Mouse (Mus musculus) neural tube, embryonic 13.5 days (tissue): ENCODE data around the gene Raph1. TPM values are rescaled to one million over a fixed set of nuclear protein-coding genes. Genes with fewer than 3 reads are reported as not detected.

ENCODE experiments used
- ATAC-seq: fragments of 200-750 bp; cut with Nextera tagmentation; 2 replicates; pipeline ENCODE4 v1.8.0; 2017; ENCODE audit warnings: low read depth, mild to moderate bottlenecking, moderate TSS enrichment, moderate library complexity
- H3K27ac ChIP-seq: fragments of 300-500 bp; sonication (generic); replicated peaks from 2 replicates; pipeline ENCODE4 v1.5.1; 2015; ENCODE audit warnings: moderate library complexity, mild to moderate bottlenecking, inconsistent platforms
- H3K27me3 ChIP-seq: fragments of 300-500 bp; sonication (generic); 2 replicates; pipeline ENCODE4 v1.6.1; 2015; ENCODE audit warnings: mild to moderate bottlenecking, inconsistent platforms
- H3K36me3 ChIP-seq: fragments of 300-500 bp; sonication (generic); 2 replicates; pipeline ENCODE4 v1.6.1; 2015; ENCODE audit warnings: mild to moderate bottlenecking, inconsistent platforms
- H3K4me1 ChIP-seq: fragments of 300-500 bp; sonication (generic); replicated peaks from 2 replicates; pipeline ENCODE4 v1.6.1; 2015; ENCODE audit warnings: inconsistent platforms
- H3K4me2 ChIP-seq: fragments of 300-500 bp; sonication (generic); 2 replicates; pipeline ENCODE4 v1.6.1; 2015; ENCODE audit warnings: inconsistent platforms, mild to moderate bottlenecking, moderate library complexity
- H3K4me3 ChIP-seq: fragments of 300-500 bp; sonication (generic); 2 replicates; pipeline ENCODE4 v1.5.1; 2015; ENCODE audit warnings: mild to moderate bottlenecking, inconsistent platforms
- H3K9ac ChIP-seq: fragments of 300-500 bp; sonication (generic); 2 replicates; pipeline ENCODE4 v1.6.1; 2015; ENCODE audit warnings: moderate library complexity, mild to moderate bottlenecking, inconsistent platforms
- H3K9me3 ChIP-seq: fragments of 300-500 bp; sonication (generic); 2 replicates; pipeline ENCODE4 v1.6.1; 2016; ENCODE audit warnings: inconsistent platforms
- WGBS: fragments of 180-500 bp; shearing (Covaris S2); methylation state at CpG from one replicate; pipeline ENCODE4 v1.1.7; 2015; 5-methylcytosine and 5-hydroxymethylcytosine counted together
- polyA plus RNA-seq: library from polyadenylated mRNA; unstranded; fragments of >200 nt; fragmentation: Nextera tagmentation; extraction: Ambion mirVana; gene quantifications from 2 replicates; pipeline ENCODE4 v1.2.1, GENCODE M21; 2015

Gene Raph1
- 29.5 and 30.0 TPM in 2 replicates for polyA plus RNA-seq

DNA sequence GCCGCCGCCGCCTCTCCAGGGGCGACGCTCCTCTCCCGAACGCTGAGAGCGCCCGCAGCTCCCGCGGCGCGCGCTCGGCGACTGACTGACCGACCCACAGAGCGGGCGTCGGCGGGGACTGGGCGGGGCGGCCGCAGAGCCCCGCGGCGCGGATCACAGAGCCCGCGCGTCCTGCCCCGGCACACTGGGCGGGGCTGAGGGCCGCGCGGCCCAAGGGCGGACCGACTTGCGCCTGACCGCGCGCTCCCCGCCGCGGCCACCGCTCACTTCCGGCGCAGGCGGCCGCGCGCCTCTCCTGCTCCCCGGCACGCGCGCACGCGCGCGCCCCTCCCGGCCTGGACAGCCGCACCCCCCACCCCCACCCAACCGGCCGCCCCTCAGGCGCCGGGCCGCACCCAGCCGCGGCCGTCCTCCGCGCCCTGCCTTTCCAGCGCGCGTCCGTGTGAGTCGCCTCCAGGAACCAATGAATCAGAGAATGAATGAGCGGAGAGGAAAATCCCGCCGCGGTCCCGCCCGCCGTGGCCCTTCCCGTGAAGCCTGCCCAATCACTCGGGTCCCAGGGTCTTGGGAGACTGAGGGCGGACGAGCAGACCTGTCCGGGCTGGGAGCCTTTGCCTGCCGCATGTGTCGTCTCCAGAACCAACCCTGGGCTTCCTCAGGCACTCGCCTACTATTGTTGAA is at the start of gene Raph1:
Gene Raph1 (minus strand): TSS at position 474 of the 681 bp plus-strand sequence.
- Histone ChIP-seq H3K4me2 (peak within 1 kb of the TSS; percentile 71), H3K4me1 (peaks cover 27% of the 10 kb centered on the region), H3K4me3 (peak within 1 kb of the TSS; percentile 74), H3K9me3 (no peaks in the 10 kb centered on the region), H3K27ac (peak within 1 kb of the TSS; percentile 99), H3K9ac (peak within 1 kb of the TSS; percentile 97), H3K27me3 (no peaks in the 10 kb centered on the region), H3K36me3 (peaks cover 4% of the 10 kb centered on the region; the same call in 1 of the 2 replicates)
- WGBS = under 1% methylated on average over 90 of the region's 92 CpGs
- ATAC-seq = peak; percentile 98

DNA sequence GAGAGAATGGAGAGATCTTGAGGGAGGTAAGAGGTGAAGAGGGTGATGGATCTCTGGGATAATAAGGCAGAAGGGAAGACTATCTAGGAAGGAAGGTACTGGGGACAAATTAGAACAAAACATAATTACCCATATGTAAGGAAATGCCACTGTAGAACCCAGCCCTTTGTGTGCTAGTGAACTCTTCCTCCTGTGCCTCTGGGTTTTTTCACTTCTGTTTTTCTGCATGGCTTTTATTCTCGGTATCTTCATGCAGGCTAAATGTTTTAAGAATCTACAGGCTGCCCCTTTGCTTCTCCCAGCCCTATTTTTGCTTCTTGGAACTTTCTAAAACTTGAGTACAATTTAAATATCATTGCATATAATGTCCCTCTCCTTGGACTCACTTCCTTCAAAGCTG is 48.8 kb upstream of the Raph1 start:
- H3K4me3 ChIP-seq = no peak overlapping the region
- no peak overlapping the region for H3K9ac ChIP-seq
- H3K9me3 ChIP-seq = no peaks in the 10 kb centered on the region
- H3K27ac ChIP-seq = no peak overlapping the region
- WGBS = 82% methylated on average over 1 of the region's 1 CpGs
- no peaks in the 10 kb centered on the region for H3K4me1 ChIP-seq
- H3K27me3 ChIP-seq = no peaks in the 10 kb centered on the region
- no peaks in the 10 kb centered on the region for H3K36me3 ChIP-seq
- no peak overlapping the region for H3K4me2 ChIP-seq
- ATAC-seq = no peak

DNA sequence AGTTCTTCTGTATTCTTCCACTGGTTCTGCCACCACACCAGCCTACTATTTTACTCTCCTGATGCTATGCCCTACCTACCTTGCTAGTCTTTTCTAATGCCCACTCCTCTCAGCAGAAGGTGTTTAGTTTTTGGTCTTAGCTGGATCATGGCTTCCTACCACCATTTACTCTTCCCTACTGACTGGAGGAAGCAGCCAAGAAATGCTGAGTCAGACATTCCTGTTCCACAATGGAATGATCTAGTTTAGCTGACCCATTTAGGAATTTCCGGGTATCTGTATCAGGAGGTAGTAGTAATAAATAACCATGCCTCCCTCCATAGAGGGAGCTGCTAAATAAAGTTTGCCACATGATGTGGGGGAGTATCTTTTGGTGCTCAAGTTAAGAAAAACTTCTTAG is 48.0 kb upstream of the Raph1 start:
- no peak overlapping the region for H3K27ac ChIP-seq
- WGBS = 76% methylated on average over 1 of the region's 1 CpGs
- H3K4me1 ChIP-seq = no peaks in the 10 kb centered on the region
- no peak for ATAC-seq
- H3K4me3 ChIP-seq = no peak overlapping the region
- no peaks in the 10 kb centered on the region for H3K36me3 ChIP-seq
- no peak overlapping the region for H3K9ac ChIP-seq
- H3K9me3 ChIP-seq = no peaks in the 10 kb centered on the region
- H3K27me3 ChIP-seq = no peaks in the 10 kb centered on the region
- no peak overlapping the region for H3K4me2 ChIP-seq

DNA sequence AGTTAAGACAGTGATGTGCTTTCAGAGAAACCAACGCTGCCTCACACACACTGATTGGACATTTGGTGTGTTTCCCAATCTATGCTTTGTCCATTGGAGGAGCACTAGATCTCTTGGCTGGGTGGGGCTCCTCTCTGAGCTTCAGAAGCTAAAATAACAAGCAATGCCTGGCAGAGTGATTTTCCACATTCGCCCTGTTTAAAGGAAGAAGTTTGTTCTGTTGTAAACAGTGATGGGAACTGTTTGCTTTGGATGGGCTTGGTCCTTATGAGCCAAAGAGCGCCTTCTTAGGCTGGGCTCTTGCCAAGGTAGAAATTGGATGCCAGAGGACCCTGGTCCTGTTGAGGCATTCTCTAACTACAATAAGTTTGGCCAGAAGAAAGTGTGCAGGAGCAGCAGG is 45.1 kb upstream of the Raph1 start:
- 88% methylated on average over 3 of the region's 3 CpGs for WGBS
- no peak overlapping the region for H3K9ac ChIP-seq
- no peaks in the 10 kb centered on the region for H3K9me3 ChIP-seq
- no peaks in the 10 kb centered on the region for H3K27me3 ChIP-seq
- H3K4me3 ChIP-seq = no peak overlapping the region
- no peak overlapping the region for H3K4me2 ChIP-seq
- H3K4me1 ChIP-seq = no peaks in the 10 kb centered on the region
- no peaks in the 10 kb centered on the region for H3K36me3 ChIP-seq
- no peak overlapping the region for H3K27ac ChIP-seq
- no peak for ATAC-seq

DNA sequence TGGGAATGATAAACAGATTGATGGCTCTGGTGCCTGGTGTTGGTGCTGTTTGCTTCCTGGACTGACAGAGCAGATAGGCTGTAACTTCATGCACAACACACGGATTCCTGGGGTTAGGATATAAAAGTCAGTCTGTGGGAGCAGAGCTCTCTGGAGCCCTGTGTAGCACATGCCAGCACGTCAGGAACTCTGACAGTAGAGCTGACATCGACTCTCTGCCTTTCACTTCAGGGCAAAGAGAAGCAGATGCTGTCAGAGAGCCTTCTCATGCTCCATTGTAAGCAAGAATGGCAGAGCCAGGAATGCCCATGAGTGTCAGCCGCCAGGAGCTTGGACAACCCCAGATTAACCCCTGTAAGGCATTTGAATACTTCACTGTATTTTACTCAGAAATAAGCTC is 43.7 kb upstream of the Raph1 start:
- no peak for ATAC-seq

DNA sequence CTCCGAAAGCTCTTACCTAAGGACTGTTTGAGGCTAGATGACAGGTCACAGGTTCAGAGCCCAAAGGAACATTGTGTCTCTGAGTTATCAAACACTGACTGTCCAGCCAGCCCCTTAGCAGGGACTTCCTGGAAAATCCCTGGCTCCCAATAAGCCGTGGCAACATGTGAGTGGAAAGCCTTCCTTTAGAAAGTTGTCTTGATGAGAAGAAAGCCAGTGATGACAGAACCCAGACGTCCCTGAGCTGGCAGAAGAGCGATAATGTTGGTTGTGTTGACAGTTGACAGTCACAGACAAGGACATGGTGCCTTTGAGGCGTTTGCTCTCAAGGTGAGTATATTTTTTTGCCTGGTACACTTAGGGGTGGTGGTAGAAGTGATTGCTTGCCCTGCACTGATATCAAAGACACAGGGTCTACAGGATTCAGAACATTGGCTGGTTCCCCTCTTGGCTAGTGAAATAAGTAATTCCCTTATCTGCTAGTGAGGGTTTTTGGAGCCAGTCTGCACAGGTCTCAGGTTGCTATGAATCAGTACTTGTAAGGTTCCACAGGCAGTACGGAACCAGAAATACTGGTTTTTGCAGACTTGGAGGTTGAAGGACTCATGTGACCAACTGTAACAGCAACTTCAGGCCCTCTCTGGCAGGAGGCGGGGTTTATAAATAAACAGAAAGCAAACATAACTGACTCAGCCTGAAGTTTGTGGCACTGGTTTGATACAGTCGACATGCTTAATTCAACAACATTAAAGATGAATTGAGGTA is 42.3 kb upstream of the Raph1 start:
- H3K4me3 ChIP-seq = no peak overlapping the region
- 90% methylated on average over 8 of the region's 8 CpGs for WGBS
- no peak overlapping the region for H3K4me2 ChIP-seq
- H3K27me3 ChIP-seq = no peaks in the 10 kb centered on the region
- H3K9ac ChIP-seq = no peak overlapping the region
- H3K4me1 ChIP-seq = no peaks in the 10 kb centered on the region
- no peak for ATAC-seq
- no peak overlapping the region for H3K27ac ChIP-seq
- no peaks in the 10 kb centered on the region for H3K9me3 ChIP-seq
- no peaks in the 10 kb centered on the region for H3K36me3 ChIP-seq

More for the DNA sequence above, 43.7 kb upstream of the Raph1 start:
- Histone ChIP-seq H3K36me3 (no peaks in the 10 kb centered on the region), H3K9me3 (no peaks in the 10 kb centered on the region), H3K9ac (no peak overlapping the region), H3K4me3 (no peak overlapping the region), H3K4me1 (no peaks in the 10 kb centered on the region), H3K27me3 (no peaks in the 10 kb centered on the region), H3K4me2 (no peak overlapping the region), H3K27ac (no peak overlapping the region)
- WGBS = 73% methylated on average over 4 of the region's 4 CpGs

DNA sequence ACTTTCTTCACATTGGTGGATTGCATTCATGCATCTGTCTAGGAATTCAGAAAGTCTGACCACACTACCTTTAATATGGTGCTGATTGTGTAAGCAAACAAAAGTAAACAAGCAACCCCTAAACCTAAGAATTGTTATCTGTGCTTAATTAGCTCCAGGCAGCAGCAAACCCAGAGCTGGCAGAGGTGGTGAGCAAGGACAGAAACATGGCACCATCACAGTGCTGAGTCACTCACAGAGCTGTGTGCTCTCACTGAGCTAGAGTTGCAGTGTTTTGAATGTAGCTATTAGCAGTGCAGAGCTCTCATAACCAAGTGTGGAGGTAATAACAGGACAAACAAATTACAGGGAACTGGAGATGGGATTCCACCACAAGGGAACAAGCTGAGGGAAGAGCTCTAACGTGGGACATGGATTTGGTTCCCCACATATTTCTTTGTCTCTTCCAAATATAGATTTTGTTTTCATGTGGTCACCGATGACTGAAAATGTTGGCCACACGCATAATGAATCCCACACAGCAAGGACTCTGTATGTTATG is 37.6 kb upstream of the Raph1 start:
- H3K9me3 ChIP-seq = no peaks in the 10 kb centered on the region
- H3K4me2 ChIP-seq = no peak overlapping the region
- no peaks in the 10 kb centered on the region for H3K36me3 ChIP-seq
- no peak for ATAC-seq
- H3K4me1 ChIP-seq = no peaks in the 10 kb centered on the region
- H3K4me3 ChIP-seq = no peak overlapping the region
- no peak overlapping the region for H3K9ac ChIP-seq
- WGBS = 86% methylated on average over 3 of the region's 3 CpGs
- H3K27me3 ChIP-seq = no peaks in the 10 kb centered on the region
- H3K27ac ChIP-seq = no peak overlapping the region

DNA sequence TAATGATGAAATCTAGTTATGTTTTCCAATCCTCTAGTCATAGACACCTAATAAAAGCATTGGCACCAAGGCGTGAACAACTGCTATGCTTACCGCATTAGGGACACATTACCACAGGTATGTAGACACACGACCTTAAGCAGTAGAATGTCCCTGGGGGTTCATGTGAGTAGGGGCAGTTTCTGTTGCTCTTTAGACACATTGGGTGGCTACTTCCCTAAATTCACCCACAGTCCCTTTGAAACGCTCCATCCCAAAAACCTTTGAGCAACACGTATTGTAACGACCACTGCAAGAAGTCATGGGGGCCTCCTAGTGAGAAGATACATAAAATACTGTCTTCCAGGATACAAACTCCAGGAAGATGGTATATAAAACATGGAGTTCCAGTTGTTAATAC is 33.8 kb upstream of the Raph1 start:
- 86% methylated on average over 6 of the region's 6 CpGs for WGBS

DNA sequence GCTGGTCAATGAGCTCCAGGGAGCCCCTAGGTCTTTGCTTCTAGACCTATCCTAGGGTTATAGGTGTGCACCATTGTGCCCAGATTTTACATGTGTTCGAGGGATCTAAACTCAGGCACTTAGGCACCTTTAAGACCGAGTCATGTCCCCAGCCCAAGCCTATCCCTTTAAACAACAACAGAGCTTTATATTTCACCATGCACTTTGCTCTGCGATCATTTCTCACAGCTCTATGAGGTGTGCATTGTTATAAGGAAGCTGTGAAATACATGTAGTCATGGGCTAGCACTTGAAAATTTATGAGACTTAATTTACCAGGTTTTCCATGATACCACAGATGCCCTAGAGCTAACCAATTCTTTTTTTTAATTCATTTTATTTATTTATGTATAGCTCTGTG is 33.0 kb upstream of the Raph1 start:
- Histone ChIP-seq H3K27ac (no peak overlapping the region), H3K9me3 (no peaks in the 10 kb centered on the region), H3K4me1 (0 out of 2 replicates have a peak, but pooled peaks cover 14% of the 10 kb centered on the region), H3K4me2 (no peak overlapping the region), H3K4me3 (no peak overlapping the region), H3K27me3 (no peaks in the 10 kb centered on the region), H3K36me3 (no peaks in the 10 kb centered on the region), H3K9ac (no peak overlapping the region)
- ATAC-seq = no peak
- WGBS = 82% methylated on average over 3 of the region's 3 CpGs

More for the DNA sequence above, 33.8 kb upstream of the Raph1 start:
- no peak overlapping the region for H3K4me2 ChIP-seq
- no peak overlapping the region for H3K4me3 ChIP-seq
- H3K27me3 ChIP-seq = no peaks in the 10 kb centered on the region
- H3K9ac ChIP-seq = no peak overlapping the region
- ATAC-seq = no peak
- no peaks in the 10 kb centered on the region for H3K9me3 ChIP-seq
- 0 out of 2 replicates have a peak, but pooled peaks cover 11% of the 10 kb centered on the region for H3K4me1 ChIP-seq
- H3K27ac ChIP-seq = no peak overlapping the region
- no peaks in the 10 kb centered on the region for H3K36me3 ChIP-seq

- H3K4me3 ChIP-seq = no peak overlapping the region
- H3K27ac ChIP-seq = no peak overlapping the region
- H3K36me3 ChIP-seq = no peaks in the 10 kb centered on the region
- no peak for ATAC-seq
- H3K4me1 ChIP-seq = 0 out of 2 replicates have a peak, but pooled peaks cover 14% of the 10 kb centered on the region
- H3K9me3 ChIP-seq = no peaks in the 10 kb centered on the region
- no peak overlapping the region for H3K9ac ChIP-seq
- H3K27me3 ChIP-seq = no peaks in the 10 kb centered on the region
- no peak overlapping the region for H3K4me2 ChIP-seq
- 88% methylated on average over 6 of the region's 6 CpGs for WGBS
Measured at GRCm38 (mm10) chr1:60599013-60599701, 32.3 kb upstream of the Raph1 start.

GRCm38 (mm10) chr1:60596386-60597320 is 29.7 kb upstream of the Raph1 start:
- Histone ChIP-seq H3K27me3 (no peaks in the 10 kb centered on the region), H3K27ac (no peak overlapping the region), H3K36me3 (no peaks in the 10 kb centered on the region), H3K9me3 (no peaks in the 10 kb centered on the region), H3K4me3 (no peak overlapping the region), H3K4me1 (0 out of 2 replicates have a peak, but pooled peaks cover 14% of the 10 kb centered on the region), H3K9ac (no peak overlapping the region), H3K4me2 (no peak overlapping the region)
- ATAC-seq = no peak
- 79% methylated on average over 11 of the region's 11 CpGs for WGBS
